Mouse (Mus musculus) thymus, postnatal 25 days (tissue): ENCODE data around the gene Spc25.

ENCODE experiments used
- DNase-seq: peaks from one replicate; pipeline ENCODE4 v3.0.0; 2022

Spc25 gene

DNA sequence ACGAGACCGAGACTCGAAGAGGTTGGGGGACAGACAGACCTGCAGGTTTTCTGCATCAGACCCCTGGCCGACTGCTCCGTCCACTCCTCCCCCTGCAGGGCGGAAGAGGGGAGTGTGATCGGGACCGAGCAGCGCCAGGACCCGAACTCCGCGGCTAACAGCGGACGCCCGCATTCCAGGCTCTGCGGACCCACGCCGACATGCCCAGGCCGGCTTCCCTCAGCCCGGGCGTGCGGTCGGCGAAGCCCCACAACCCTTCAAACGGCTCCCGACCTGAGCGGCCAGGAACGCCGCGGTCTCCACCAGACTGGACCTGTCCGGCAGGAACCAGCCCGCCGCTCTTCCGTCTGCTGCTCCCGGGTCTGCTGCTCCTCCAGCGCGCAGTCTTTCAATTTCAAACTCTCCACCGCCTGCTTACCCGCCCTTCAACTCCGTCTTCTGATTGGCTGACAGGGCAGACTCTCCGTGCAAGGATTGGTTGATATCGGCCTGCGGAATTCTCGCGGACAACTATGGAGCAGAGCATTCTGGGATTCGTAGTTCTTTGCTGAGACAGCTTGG, at the start of gene Spc25:
Gene Spc25, minus strand, starts transcription at position 404 of the 561 bp plus-strand sequence.
- peak; percentile 90 for DNase-seq

DNA sequence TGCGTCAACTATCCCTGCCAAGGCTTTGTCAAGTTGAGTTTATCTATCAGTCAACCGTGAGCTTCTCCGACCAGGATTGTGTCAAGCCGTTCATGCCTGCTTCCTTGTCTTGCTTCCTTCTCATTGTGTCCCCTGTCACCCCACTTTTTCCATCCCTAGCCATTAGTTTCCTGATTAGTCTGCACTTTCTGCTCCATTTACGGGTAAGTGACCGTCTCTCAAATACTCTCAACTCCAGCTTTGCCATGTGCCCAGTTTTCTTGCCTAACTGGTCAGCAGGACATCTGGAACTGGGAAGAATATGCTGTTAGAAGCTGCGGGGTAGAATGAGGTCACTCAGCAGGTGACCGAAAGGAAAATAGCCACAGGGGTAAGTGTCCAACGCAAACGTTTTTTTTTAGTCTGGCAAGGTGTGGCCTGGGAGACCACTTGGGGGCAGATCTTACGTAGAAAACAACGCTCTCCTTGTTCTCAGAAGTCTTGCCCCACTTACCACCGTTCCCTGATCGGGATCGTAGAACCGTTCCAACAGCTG, 42.3 kb upstream of the Spc25 start:
- no peak for DNase-seq

DNA sequence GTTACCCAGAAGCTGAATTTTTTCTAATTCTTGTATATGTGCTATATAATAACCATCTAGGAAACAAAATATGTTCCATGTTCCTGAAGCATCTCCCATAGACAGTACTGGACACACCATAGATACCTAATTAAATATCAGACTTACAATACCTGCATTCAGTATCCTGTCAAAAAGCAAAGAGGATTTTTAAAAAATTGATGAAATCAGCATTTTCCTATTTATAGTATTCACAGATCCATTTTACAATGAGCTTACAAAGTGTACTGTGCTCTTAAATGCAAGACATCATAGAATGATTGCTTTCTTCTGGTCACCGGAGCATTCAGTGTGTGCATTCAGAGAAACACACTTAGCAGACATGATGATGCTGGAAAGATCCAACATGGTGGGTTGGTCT, 41.1 kb upstream of the Spc25 start:
- DNase-seq, result no peak

DNA sequence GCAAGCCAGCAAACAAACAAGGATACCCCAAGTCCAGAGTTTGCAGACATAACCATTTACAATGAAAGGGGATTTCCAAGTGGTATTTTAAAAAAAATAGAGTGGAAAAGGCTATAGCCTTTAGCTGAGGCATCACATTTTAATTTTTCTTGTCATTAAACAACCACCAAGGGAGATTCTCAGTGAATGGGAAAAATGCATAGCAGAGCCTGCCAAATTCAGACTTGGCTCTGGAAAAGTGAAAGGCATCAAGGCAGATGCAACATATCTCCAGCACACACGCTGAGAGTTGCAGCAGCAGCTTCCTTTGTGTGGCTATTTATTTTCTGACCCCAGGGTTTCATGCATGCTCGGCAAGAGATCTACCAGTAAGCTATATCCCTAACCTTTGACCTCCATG, 38.9 kb upstream of the Spc25 start:
- no peak for DNase-seq

DNA sequence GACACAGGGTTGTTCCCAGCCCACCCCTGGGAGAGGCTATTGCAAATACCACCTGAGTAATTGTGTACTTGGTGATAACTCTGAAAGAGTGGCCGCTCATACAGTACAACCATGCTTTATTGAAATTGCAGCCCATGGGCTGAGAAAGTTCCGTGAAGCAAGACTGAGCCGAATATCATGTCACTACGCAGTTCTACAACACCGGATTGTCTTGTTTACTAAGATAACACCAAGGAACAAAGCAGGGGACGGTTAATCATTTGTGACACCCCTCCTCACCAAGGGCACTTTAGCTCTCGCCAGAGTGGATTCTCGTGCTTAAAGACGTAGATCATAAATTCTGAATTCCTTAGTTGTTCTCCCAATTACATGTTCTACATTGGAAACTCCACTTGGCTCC, 33.3 kb upstream of the Spc25 start:
- no peak for DNase-seq

- DNase-seq, result no peak
Observed at GRCm38 (mm10) chr2:69234976-69235678, 29.1 kb upstream of the Spc25 start.

GRCm38 (mm10) chr2:69232101-69232500, 26.1 kb upstream of the Spc25 start:
- no peak for DNase-seq

DNA sequence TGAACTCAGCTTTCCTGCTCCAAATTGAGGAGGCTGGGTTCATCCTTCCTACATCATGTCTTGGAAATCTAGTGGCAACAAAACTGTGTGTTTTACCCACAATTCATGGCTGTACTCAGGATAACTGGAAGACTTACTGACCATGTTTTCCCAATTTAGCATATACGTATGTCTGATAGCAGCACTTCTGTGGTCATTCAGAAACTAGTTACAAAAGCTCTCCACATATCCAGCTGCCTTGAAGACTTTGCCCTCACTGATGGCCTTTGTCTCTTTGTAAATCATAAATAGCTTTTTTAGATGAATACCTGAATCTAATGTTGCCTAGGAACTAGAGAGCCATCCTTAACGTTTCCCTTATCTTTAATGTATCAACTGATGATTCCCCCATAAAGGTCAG, 24.1 kb upstream of the Spc25 start:
- no peak for DNase-seq

GRCm38 (mm10) chr2:69228635-69229034, 22.6 kb upstream of the Spc25 start:
- no peak for DNase-seq

GRCm38 (mm10) chr2:69226876-69227275, 20.9 kb upstream of the Spc25 start:
- DNase-seq, result no peak

- DNase-seq, result no peak
Observed at GRCm38 (mm10) chr2:69224724-69225123, 18.7 kb upstream of the Spc25 start.

DNA sequence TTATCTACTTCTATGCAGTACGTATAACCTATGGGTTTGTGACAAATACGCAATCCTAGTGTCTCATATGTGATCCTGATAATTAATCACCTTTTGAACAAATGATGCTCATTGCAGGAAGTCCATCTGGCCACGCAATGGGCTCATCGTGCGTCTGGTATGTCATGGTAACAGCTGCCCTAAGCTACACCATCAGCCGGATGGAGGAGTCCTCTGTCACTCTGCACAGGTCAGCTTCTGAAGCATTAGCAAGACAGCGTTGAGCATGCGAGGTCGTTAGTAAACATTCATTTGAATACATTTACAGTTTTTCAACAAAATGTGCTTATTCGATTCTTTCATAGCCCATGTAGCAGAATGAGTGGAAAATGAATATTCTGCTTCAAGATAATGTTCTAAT, 16.8 kb upstream of the Spc25 start:
- no peak for DNase-seq

DNA sequence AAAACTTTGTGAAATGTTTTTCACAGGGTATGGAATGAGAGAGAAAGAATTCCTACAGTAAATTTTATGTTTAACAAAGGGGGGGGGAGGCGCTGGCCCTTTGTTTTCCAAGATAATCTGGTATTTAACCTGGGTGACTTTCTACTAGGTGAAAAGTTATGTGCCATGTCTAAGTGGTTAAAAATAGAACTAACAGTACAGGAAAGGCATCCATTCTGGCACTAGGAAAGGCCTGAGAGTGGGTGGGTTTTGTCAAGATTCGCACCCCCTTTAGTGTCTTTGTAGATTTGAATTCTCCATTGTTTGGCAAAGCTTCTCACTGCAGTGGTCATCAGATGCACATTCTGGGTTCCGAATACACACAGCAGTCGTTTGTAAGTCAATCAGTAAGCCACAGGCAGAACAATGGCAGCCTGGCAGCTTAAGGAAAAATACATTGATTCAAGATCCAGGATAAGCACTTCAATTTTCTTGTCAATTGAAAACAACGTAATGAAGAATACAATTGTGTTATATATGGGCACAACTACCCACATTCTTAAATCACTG, 15.9 kb upstream of the Spc25 start:
- no peak for DNase-seq

DNA sequence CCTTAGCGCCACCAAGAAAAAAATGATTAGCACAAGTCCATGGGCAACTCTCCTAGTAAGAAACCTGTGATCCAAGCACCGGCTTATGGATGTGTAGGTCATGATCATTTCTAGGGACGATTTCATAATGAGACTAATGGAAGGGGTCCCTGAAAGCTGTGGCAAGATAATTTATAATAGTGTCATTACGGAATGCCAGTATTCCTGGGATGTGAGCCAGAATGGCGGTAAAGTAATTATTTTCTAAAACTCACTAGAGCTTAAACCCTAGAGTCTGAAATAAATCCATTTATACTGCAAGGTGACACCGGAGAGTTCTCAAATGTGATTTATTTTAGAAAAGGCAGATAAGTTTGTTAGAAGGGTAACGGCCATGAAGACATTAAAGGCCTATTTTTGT, 9.2 kb upstream of the Spc25 start:
- no peak for DNase-seq

DNA sequence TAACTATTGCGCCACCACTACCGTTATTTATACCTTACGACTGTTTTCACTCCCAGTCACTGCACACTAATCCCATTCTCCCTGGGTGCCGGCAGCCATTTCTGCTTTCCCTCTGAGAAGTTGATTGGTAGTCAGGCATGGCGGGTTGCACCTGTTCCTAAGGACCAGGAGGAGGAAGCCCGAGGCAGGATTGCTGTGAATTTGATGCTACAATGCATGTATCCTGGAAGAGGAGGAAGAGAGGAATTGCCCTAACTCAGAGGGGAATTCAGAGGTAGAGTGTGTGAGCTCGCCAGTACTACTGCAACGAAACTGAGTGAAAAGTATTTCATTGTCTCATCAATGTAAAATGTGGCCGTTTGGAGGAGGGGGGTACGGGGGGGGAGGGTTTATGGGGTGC, 6.7 kb upstream of the Spc25 start:
- no peak for DNase-seq

GRCm38 (mm10) chr2:69210773-69211172, 4.8 kb upstream of the Spc25 start, which contains the start of gene G6pc2:
G6pc2 (plus strand) TSS chr2:69211073.
- DNase-seq, result no peak

DNA sequence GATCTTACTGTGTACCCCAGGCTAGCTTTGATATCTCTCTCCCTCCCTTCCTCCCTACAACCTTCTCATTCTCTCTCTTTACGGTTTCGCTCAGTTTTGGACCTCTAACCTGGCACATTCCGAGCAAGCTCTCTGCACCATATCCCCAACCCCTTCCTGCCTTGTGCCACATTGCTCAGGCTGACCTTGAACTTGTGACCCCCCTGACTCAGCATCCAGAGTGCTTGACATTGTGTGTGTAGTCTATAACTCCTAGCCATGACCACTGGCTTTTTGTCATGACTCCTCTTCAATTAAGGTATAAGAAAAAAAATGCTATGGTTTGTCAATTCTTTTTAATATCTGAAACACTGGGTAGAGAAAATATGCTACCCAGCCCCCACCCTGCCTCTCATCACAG, 3.7 kb upstream of the Spc25 start:
- DNase-seq, result no peak

DNA sequence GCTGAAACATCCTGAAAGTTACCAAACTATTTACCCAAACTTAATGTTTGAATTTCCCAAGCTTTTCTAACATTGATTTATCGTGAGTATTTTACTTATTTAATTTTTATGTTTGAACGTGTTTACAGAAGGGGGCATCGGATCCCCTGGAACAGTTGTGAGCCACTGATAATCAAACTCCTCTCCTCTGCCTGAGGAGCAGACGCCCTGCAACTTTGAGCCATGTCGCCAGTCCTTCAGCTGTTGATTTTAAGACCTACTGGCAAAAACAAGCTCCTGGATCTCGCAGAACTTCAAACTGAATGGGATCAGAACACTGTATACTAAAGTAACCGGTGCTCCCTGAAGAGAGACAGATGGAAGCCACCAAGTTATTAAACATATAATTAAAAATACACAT, 529 bp upstream of the Spc25 start:
- no peak for DNase-seq

GRCm38 (mm10) chr2:69205185-69205584, 809 bp downstream of the Spc25 start:
- DNase-seq, result no peak

- DNase-seq, result no peak
Observed at GRCm38 (mm10) chr2:69193555-69193954, 12.4 kb downstream of the Spc25 start.

- DNase-seq, result no peak
Observed at GRCm38 (mm10) chr2:69191059-69191458, 14.9 kb downstream of the Spc25 start.

DNA sequence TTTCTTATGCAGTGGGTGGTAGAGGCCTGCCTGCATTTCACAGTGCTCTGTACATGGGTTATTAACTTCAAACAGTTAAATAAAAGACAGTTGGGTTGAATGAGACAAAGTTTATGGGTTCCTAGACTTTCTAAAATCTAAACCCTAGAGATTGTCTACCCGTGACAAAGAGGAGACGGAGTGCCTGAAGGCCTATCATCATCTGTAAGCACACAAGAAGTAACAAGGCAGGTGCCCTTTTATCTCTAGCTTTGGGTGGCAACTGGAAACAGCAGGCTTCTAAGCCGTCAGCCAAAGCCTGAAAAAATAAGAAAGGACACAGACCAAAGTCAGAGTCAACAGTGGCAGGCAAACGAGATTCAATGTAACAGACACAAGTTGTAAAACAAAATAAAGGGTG, 16.8 kb downstream of the Spc25 start:
- DNase-seq, result no peak

GRCm38 (mm10) chr2:69188732-69189131, 17.3 kb downstream of the Spc25 start:
- DNase-seq, result no peak

GRCm38 (mm10) chr2:69187990-69188389, 18.0 kb downstream of the Spc25 start:
- DNase-seq, result no peak
